Mouse (Mus musculus) left cerebral cortex, adult 18-20 months (tissue): Measurements from ENCODE around the gene Fig4. TPM values are rescaled to one million over a fixed set of nuclear protein-coding genes. Genes with fewer than 3 reads are reported as not detected.

Source experiments
- DNase-seq, 2 experiments: peaks; one replicate each; pipeline ENCODE4 v3.0.0; 2021 to 2022; ENCODE audit warnings: low spot score in 2 of 2, mixed read lengths in 1 of 2
- total RNA-seq, 2 experiments: library from RNA; stranded (reverse); gene quantifications; 2 replicates each; pipeline ENCODE4 v1.2.3; 2021

Gene Fig4
- total RNA-seq, 2 experiments from 2014 or later: 25.4 to 27.2 TPM

- no peak for DNase-seq
These were observed 81.9 kb downstream of the Fig4 start for GRCm38 (mm10) chr10:41221204-41221603.

GRCm38 (mm10) chr10:41218897-41219296 is 84.2 kb downstream of the Fig4 start:
- no peak for DNase-seq

- DNase-seq: no peak
These were observed 89.0 kb downstream of the Fig4 start for GRCm38 (mm10) chr10:41214083-41214482.

GRCm38 (mm10) chr10:41209538-41209937 is 93.5 kb downstream of the Fig4 start:
- DNase-seq: no peak

- no peak for DNase-seq
These were observed 94.1 kb downstream of the Fig4 start for GRCm38 (mm10) chr10:41208860-41209377.

- DNase-seq: no peak
These were observed 97.4 kb downstream of the Fig4 start for GRCm38 (mm10) chr10:41205647-41206046.

GRCm38 (mm10) chr10:41204637-41205315 is 98.3 kb downstream of the Fig4 start:
- no peak for DNase-seq

- no peak for DNase-seq
These were observed 98.9 kb downstream of the Fig4 start for GRCm38 (mm10) chr10:41204191-41204590.

GRCm38 (mm10) chr10:41198719-41199118 is 104.3 kb downstream of the Fig4 start:
- DNase-seq: no peak

GRCm38 (mm10) chr10:41197788-41198187 is 105.3 kb downstream of the Fig4 start:
- no peak for DNase-seq

- no peak for DNase-seq
These were observed 106.8 kb downstream of the Fig4 start for GRCm38 (mm10) chr10:41196295-41196694.

- DNase-seq: no peak
These were observed 113.7 kb downstream of the Fig4 start for GRCm38 (mm10) chr10:41189392-41189791.

- DNase-seq: no peak
These were observed 119.1 kb downstream of the Fig4 start for GRCm38 (mm10) chr10:41183975-41184374.

GRCm38 (mm10) chr10:41182644-41183043 is 120.4 kb downstream of the Fig4 start:
- no peak for DNase-seq

- no peak for DNase-seq
These were observed 136.9 kb downstream of the Fig4 start for GRCm38 (mm10) chr10:41166141-41166540.

GRCm38 (mm10) chr10:41163108-41163507 is 140.0 kb downstream of the Fig4 start:
- DNase-seq: no peak

GRCm38 (mm10) chr10:41157296-41157695 is 145.8 kb downstream of the Fig4 start:
- DNase-seq: no peak

- no peak for DNase-seq
These were observed 146.4 kb downstream of the Fig4 start for GRCm38 (mm10) chr10:41156693-41157092.

- DNase-seq: no peak
These were observed 149.8 kb downstream of the Fig4 start for GRCm38 (mm10) chr10:41153229-41153750.

- DNase-seq: no peak
These were observed 151.2 kb downstream of the Fig4 start for GRCm38 (mm10) chr10:41151901-41152300.

GRCm38 (mm10) chr10:41151441-41151840 is 151.6 kb downstream of the Fig4 start:
- DNase-seq: peak in 1 of 2 experiments; percentile 37

- no peak for DNase-seq
These were observed 152.0 kb downstream of the Fig4 start for GRCm38 (mm10) chr10:41151021-41151420.

- no peak for DNase-seq
These were observed 152.6 kb downstream of the Fig4 start for GRCm38 (mm10) chr10:41150496-41150895.
